Mouse (Mus musculus): ENCODE measurements at regions not wholly inside any gene's neighbourhood (a gene's known extent, or its start where the extent isn't known, plus 50 kb on each side); places are given as distances from the start of the nearest gene placed in this dataset.

- DNase-seq (ENCODE audit: low spot score in 2 of 2): no peak
Observed at GRCm38 (mm10) chr13:107944831-107945230, 99.4 kb upstream of the Smim15 start.

- DNase-seq (ENCODE audit: low spot score in 2 of 2): no peak
Observed at GRCm38 (mm10) chr13:107942979-107943378, 101.3 kb upstream of the Smim15 start.

- DNase-seq (ENCODE audit: low spot score in 2 of 2): no peak
Observed at GRCm38 (mm10) chr13:107942297-107942962, 101.8 kb upstream of the Smim15 start.

- no peak for DNase-seq (ENCODE audit: low spot score in 2 of 2)
Observed at GRCm38 (mm10) chr13:107939916-107940646, 104.2 kb upstream of the Smim15 start.

GRCm38 (mm10) chr13:107935611-107936010 lies 108.6 kb upstream of the Smim15 start:
- DNase-seq (ENCODE audit: low spot score in 2 of 2): no peak

- no peak for DNase-seq (ENCODE audit: low spot score in 2 of 2)
Observed at GRCm38 (mm10) chr13:107934691-107935090, 109.6 kb upstream of the Smim15 start.

- no peak for DNase-seq (ENCODE audit: low spot score in 2 of 2)
Observed at GRCm38 (mm10) chr13:107933598-107934571, 110.4 kb upstream of the Smim15 start.

GRCm38 (mm10) chr13:107932423-107933032 lies 111.7 kb upstream of the Smim15 start:
- no peak for DNase-seq (ENCODE audit: low spot score in 2 of 2)

- no peak for DNase-seq (ENCODE audit: low spot score in 2 of 2)
Observed at GRCm38 (mm10) chr13:107931216-107931615, 113.0 kb upstream of the Smim15 start.

GRCm38 (mm10) chr13:107927499-107928215 lies 116.6 kb upstream of the Smim15 start:
- no peak for DNase-seq (ENCODE audit: low spot score in 2 of 2)

GRCm38 (mm10) chr13:107925470-107925869 lies 118.8 kb upstream of the Smim15 start:
- DNase-seq (ENCODE audit: low spot score in 2 of 2): no peak

- DNase-seq (ENCODE audit: low spot score in 2 of 2): no peak
Observed at GRCm38 (mm10) chr13:107923129-107924114, 120.8 kb upstream of the Smim15 start.

- no peak for DNase-seq (ENCODE audit: low spot score in 2 of 2)
Observed at GRCm38 (mm10) chr13:107919403-107919802, 124.8 kb upstream of the Smim15 start.

GRCm38 (mm10) chr13:107918478-107918877 lies 125.8 kb upstream of the Smim15 start:
- DNase-seq (ENCODE audit: low spot score in 2 of 2): no peak

- no peak for DNase-seq (ENCODE audit: low spot score in 2 of 2)
Observed at GRCm38 (mm10) chr13:107918065-107918464, 126.2 kb upstream of the Smim15 start.

- no peak for DNase-seq (ENCODE audit: low spot score in 2 of 2)
Observed at GRCm38 (mm10) chr13:107917564-107917963, 126.7 kb upstream of the Smim15 start.

- DNase-seq (ENCODE audit: low spot score in 2 of 2): no peak
Observed at GRCm38 (mm10) chr13:107910125-107910524, 134.1 kb upstream of the Smim15 start.

- DNase-seq (ENCODE audit: low spot score in 2 of 2): no peak
Observed at GRCm38 (mm10) chr13:107909343-107910067, 134.7 kb upstream of the Smim15 start.

- DNase-seq (ENCODE audit: low spot score in 2 of 2): no peak
Observed at GRCm38 (mm10) chr13:107907966-107908365, 136.3 kb upstream of the Smim15 start.
